Mouse (Mus musculus) megakaryocyte, embryonic 14.5 days (primary cell): ENCODE results near the gene Acot7.

Experiments used
- FLI1 ChIP-seq: IDR thresholded peaks from 2 replicates; pipeline ENCODE4 v1.6.1; 2012; ENCODE audit warnings: low read length, inconsistent platforms, mixed read lengths
- GATA1 ChIP-seq: IDR thresholded peaks from 3 replicates; pipeline ENCODE4 v1.6.1; 2012; ENCODE audit warnings: mixed read lengths, low read length, inconsistent platforms, borderline replicate concordance

- TF ChIP-seq GATA1 (no peak), FLI1 (no peak)
These were observed 44.6 kb downstream of the Acot7 start for GRCm38 (mm10) chr4:152222513-152222912.
